Mouse (Mus musculus): ENCODE measurements around the gene Klf16.

DNA sequence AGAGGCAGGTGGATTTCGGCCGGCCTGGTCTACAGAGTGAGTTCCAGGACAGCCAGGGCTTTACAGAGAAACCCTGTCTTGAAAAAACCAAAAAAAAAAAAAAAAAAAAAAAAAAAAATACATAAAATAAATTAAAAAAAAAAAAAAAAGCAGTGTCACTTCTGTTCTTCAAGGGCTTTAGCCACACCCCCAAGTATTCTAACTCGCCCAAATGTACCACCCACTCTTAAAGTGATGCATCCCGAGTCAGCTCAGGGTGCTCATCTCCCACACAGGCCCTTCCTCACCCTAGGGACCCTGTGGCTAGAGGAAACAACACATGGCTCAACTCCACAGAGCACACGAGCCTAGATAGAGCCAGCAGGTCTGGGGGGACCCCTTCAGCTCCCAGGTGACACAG, 5.9 kb upstream of the Klf16 start:
- TF ChIP-seq TAL1 (IDR thresholded peaks at IDR 0.05; ENCODE audit: low read length) (no peak), GATA1 (IDR thresholded peaks at IDR 0.05; ENCODE audit: low read length) (no peak)

Measured in erythroblast, embryonic 14.5 days (primary cell).